In the genomic region with DNA sequence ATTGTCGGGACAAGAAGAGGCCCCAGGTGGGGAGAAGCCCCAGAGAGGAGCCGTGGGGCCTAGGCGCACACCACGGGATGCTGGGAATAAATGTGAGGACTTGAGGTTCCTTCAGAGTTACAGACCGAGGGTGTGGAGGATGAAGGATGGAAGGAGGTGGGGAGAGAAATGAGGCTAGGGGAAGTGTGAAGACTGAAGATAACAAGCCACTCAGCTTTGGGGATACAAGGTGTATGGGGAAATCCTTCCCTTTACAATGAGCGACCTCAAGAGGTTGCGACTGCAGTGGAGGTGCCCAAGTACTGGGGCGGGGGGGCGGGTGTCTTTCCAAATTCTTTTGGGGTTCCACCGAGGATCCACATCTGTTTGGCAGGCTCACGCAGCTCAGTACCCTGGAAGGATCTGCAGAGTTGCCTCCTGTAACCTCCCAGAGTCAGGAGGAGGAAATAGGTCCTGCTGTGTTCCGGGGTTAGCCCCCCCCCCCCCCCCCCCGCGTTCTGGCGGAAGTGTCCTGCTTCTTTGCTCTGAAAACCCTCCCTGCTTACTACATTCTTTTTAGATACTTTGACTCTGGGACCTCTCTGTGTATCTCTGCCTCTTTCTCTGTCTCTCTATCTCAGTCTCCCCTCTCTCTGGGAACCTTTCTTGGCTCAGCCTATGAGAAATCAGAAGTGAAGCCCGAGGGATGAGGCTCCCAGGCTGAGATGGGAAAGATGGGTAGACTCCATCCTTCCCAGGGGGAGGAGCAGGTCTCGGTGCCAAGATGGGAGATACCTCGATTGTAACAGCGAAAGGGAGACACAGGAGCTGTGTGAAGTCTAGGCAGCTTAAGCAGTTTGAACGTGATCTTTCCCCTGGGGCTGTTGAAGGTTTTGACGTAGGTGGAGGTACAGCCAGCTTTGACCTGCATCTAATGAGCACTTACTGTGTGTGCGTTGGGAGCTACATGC, we compare ENCODE assay signal across 19 mouse cellular contexts. TPM values are rescaled to one million over a fixed set of nuclear protein-coding genes. Genes with fewer than 3 reads are reported as not detected.
DNase-seq lines count a peak whose midpoint lies in the region; ATAC-seq and TF ChIP-seq lines count a peak whose summit lies in the region.
"Had no signal": no experiment of that assay in that cellular context is flagged by ENCODE, and none has a peak within 500 bp of the region (broad histone marks: within the 10 kb centered on the region; RNA-seq: fewer than 3 reads in every experiment).

No protein-coding gene starts in this region.

- H3K4me3 ChIP-seq in forebrain, embryonic 11.5 days (ENCODE audit: low read depth, low read length) = no peak overlapping the region
- H3K4me3 ChIP-seq in forebrain, embryonic 16.5 days (replicated peaks; ENCODE audit: low read length) = no peak overlapping the region
- H3K4me3 ChIP-seq in liver, embryonic 11.5 days (ENCODE audit: low read depth, low read length) = no peak overlapping the region
- H3K4me3 ChIP-seq in layer of hippocampus, adult 2 months = no peak overlapping the region
- H3K4me3 ChIP-seq: limb, embryonic 12.5 days; neural tube, embryonic 12.5 days had no signal

- no peaks in the 10 kb centered on the region for H3K36me3 ChIP-seq in forebrain, embryonic 11.5 days (ENCODE audit: control insufficient read depth, insufficient read depth, low read length)
- H3K36me3 ChIP-seq in forebrain, embryonic 16.5 days (ENCODE audit: control insufficient read depth, insufficient read depth) = no peaks in the 10 kb centered on the region
- no peaks in the 10 kb centered on the region for H3K36me3 ChIP-seq in liver, embryonic 11.5 days (ENCODE audit: control insufficient read depth, insufficient read depth, low read length)
- H3K36me3 ChIP-seq: limb, embryonic 12.5 days; neural tube, embryonic 12.5 days had no signal

- 64% methylated on average over 21 of the region's 22 CpGs for WGBS in forebrain, embryonic 11.5 days
- WGBS in forebrain, embryonic 16.5 days = 62% methylated on average over 20 of the region's 22 CpGs
- WGBS in liver, embryonic 11.5 days = 37% methylated on average over 19 of the region's 22 CpGs

- H3K9me3 ChIP-seq in forebrain, embryonic 11.5 days (ENCODE audit: control insufficient read depth, low read length) = no peaks in the 10 kb centered on the region
- H3K9me3 ChIP-seq in forebrain, embryonic 16.5 days (ENCODE audit: control insufficient read depth, low read length) = no peaks in the 10 kb centered on the region
- no peaks in the 10 kb centered on the region for H3K9me3 ChIP-seq in liver, embryonic 11.5 days (ENCODE audit: control insufficient read depth, low read length)
- H3K9me3 ChIP-seq: limb, embryonic 12.5 days; neural tube, embryonic 12.5 days had no signal

- no peak for ATAC-seq in forebrain, embryonic 11.5 days (replicated peaks; ENCODE audit: low FRiP score)
- ATAC-seq in forebrain, embryonic 16.5 days = no peak
- no peak for ATAC-seq in liver, embryonic 11.5 days (replicated peaks; ENCODE audit: low FRiP score)
- ATAC-seq in common myeloid progenitor, adult 5-6 weeks (replicated peaks; ENCODE audit: low read depth, poor library complexity, severe bottlenecking) = peak; percentile 82
- peak; percentile 35 for ATAC-seq in megakaryocyte progenitor cell, adult 5-6 weeks (replicated peaks; ENCODE audit: poor library complexity)

- H3K9ac ChIP-seq in forebrain, embryonic 11.5 days (ENCODE audit: low read length) = no peak overlapping the region
- H3K9ac ChIP-seq in forebrain, embryonic 16.5 days (replicated peaks; ENCODE audit: low read depth, low read length) = no peak overlapping the region
- H3K9ac ChIP-seq in liver, embryonic 11.5 days (ENCODE audit: low read depth, low read length) = no peak overlapping the region
- H3K9ac ChIP-seq: limb, embryonic 12.5 days; neural tube, embryonic 12.5 days had no signal

- DNase-seq in forebrain, embryonic 11.5 days (ENCODE audit: low spot score) = peak; percentile 43
- no peak for DNase-seq in liver, embryonic 11.5 days (ENCODE audit: low spot score)
- DNase-seq in liver = no peak
- no peak for DNase-seq in urinary bladder, adult 2 months (ENCODE audit: low spot score)
- no peak for DNase-seq in layer of hippocampus, adult 2 months (ENCODE audit: low spot score in 2 of 2)
- DNase-seq: adrenal gland, adult 8-10 months; cerebellum, adult 2 months; gastrocnemius, postnatal 10 days; heart, postnatal 4 days; lung, adult 18-20 months; lung, postnatal 36 days; midbrain, embryonic 14.5 days; thymus, postnatal 25 days had no signal

- H3K27ac ChIP-seq in forebrain, embryonic 11.5 days (ENCODE audit: low read depth, low read length) = no peak overlapping the region
- H3K27ac ChIP-seq in forebrain, embryonic 16.5 days (ENCODE audit: low read length) = no peak overlapping the region
- no peak overlapping the region for H3K27ac ChIP-seq in liver, embryonic 11.5 days (ENCODE audit: low read depth, low read length)
- no peak overlapping the region for H3K27ac ChIP-seq in layer of hippocampus, adult 2 months
- H3K27ac ChIP-seq: kidney, postnatal 0 days; limb, embryonic 12.5 days; neural tube, embryonic 12.5 days had no signal

- TF ChIP-seq CTCF in layer of hippocampus, adult 2 months (conservative IDR thresholded peaks at IDR 0.05) = no peak

- no peak overlapping the region for H3K4me2 ChIP-seq in forebrain, embryonic 11.5 days (ENCODE audit: low read depth, low read length, severe bottlenecking)
- H3K4me2 ChIP-seq in forebrain, embryonic 16.5 days (ENCODE audit: low read length) = no peak overlapping the region
- peak overlapping the region; percentile 39 for H3K4me2 ChIP-seq in liver, embryonic 11.5 days
- H3K4me2 ChIP-seq: limb, embryonic 12.5 days; neural tube, embryonic 12.5 days had no signal

- no peaks in the 10 kb centered on the region for H3K27me3 ChIP-seq in forebrain, embryonic 11.5 days (ENCODE audit: control insufficient read depth, insufficient read depth, low read length)
- no peaks in the 10 kb centered on the region for H3K27me3 ChIP-seq in forebrain, embryonic 16.5 days (replicated peaks; ENCODE audit: control insufficient read depth, insufficient read depth, low read length)
- H3K27me3 ChIP-seq in liver, embryonic 11.5 days (replicated peaks; ENCODE audit: control insufficient read depth, insufficient read depth, low read length) = 0 out of 2 replicates have a peak, but pooled peaks cover 1% of the 10 kb centered on the region
- H3K27me3 ChIP-seq: limb, embryonic 12.5 days; neural tube, embryonic 12.5 days had no signal

- H3K4me1 ChIP-seq in forebrain, embryonic 11.5 days (replicated peaks; ENCODE audit: control insufficient read depth, insufficient read depth, low read length) = no peaks in the 10 kb centered on the region
- no peaks in the 10 kb centered on the region for H3K4me1 ChIP-seq in forebrain, embryonic 16.5 days (replicated peaks; ENCODE audit: control insufficient read depth, insufficient read depth, low read length)
- no peaks in the 10 kb centered on the region for H3K4me1 ChIP-seq in liver, embryonic 11.5 days (replicated peaks; ENCODE audit: control insufficient read depth, insufficient read depth, low read length)
- H3K4me1 ChIP-seq: neural tube, embryonic 12.5 days had no signal

RNA-seq across cellular contexts. Expression of a gene that starts 49.8 kb away (rescaled TPM):
- 43.0 and 43.3 TPM in 2 replicates for polyA plus RNA-seq in forebrain, embryonic 11.5 days (2014; fragmentation: Nextera tagmentation; extraction: Ambion mirVana)
- 24.7 and 25.6 TPM in 2 replicates for polyA plus RNA-seq in forebrain, embryonic 16.5 days (2015; fragmentation: Nextera tagmentation; extraction: Ambion mirVana)
- 34.7 and 38.4 TPM in 2 replicates for polyA plus RNA-seq in liver, embryonic 11.5 days (2014; fragmentation: Nextera tagmentation; extraction: Ambion mirVana)
- 26.9 and 37.2 TPM in 2 replicates for total RNA-seq in common myeloid progenitor, adult 5-6 weeks (2017)
- 64.0 and 67.2 TPM in 2 replicates for total RNA-seq in megakaryocyte progenitor cell, adult 5-6 weeks (2015)
- total RNA-seq in megakaryocyte progenitor cell, adult 5-6 weeks (2017) = 14.1 and 18.5 TPM in 2 replicates
- polyA plus RNA-seq in urinary bladder, adult 2 months (2012; rRNA removed) = 24.9 and 29.1 TPM in 2 replicates
- 10 to 100 TPM; 53.8 to 59.4 TPM for total RNA-seq in layer of hippocampus, adult 2 months (2021)

RNA-seq across cellular contexts. Expression of a gene that starts 51.7 kb away (rescaled TPM):
- polyA plus RNA-seq in forebrain, embryonic 11.5 days (2014; fragmentation: Nextera tagmentation; extraction: Ambion mirVana) = 17.6 and 19.1 TPM in 2 replicates
- 11.2 and 11.5 TPM in 2 replicates for polyA plus RNA-seq in forebrain, embryonic 16.5 days (2015; fragmentation: Nextera tagmentation; extraction: Ambion mirVana)
- 5.0 and 5.6 TPM in 2 replicates for polyA plus RNA-seq in liver, embryonic 11.5 days (2014; fragmentation: Nextera tagmentation; extraction: Ambion mirVana)
- total RNA-seq in common myeloid progenitor, adult 5-6 weeks (2017) = not detected in 2 replicates
- total RNA-seq in megakaryocyte progenitor cell, adult 5-6 weeks (2015) = not detected in 2 replicates
- total RNA-seq in megakaryocyte progenitor cell, adult 5-6 weeks (2017) = not detected in 2 replicates
- 3.2 and 4.0 TPM in 2 replicates for polyA plus RNA-seq in urinary bladder, adult 2 months (2012; rRNA removed)
- total RNA-seq in layer of hippocampus, adult 2 months (2021) = 10 to 100 TPM; 25.7 to 31.1 TPM

Comparison
In these comparisons a context has a peak if more than half of its experiments do, and no peak if none do; other contexts are left out.
1. ATAC-seq: peak in common myeloid progenitor, adult 5-6 weeks (single experiment) and megakaryocyte progenitor cell, adult 5-6 weeks (single experiment); none in forebrain, embryonic 11.5 days (single experiment), forebrain, embryonic 16.5 days (single experiment) and liver, embryonic 11.5 days (single experiment).